Comparison of ENCODE assay signal across 23 mouse cellular contexts in the genomic region with DNA sequence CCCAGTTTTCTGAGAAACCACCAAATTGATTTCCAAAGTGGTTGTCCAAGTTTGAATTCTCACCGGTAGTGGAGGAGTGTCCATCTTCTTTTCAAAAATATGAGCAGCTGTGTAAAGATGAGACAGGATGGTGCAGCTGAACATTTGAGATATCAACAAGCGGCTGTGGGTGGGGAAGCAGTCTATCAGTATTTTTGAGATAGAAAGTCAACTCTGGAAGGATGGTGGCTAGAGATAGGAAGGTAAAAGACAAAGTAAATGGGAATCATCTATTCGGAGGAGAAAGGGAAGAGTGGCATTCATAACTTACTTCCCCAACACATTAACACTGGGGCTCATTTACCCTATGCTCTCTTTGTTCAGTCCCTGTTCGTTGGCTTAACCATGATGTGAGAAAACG.
DNase-seq lines count a peak whose midpoint lies in the region; ATAC-seq and TF ChIP-seq lines count a peak whose summit lies in the region.
"Had no signal": no experiment of that assay in that cellular context is flagged by ENCODE, and none has a peak within 500 bp of the region (broad histone marks: within the 10 kb centered on the region; RNA-seq: fewer than 3 reads in every experiment).

No protein-coding gene starts in this region.

- H3K4me2 ChIP-seq in liver, embryonic 13.5 days, result no peak overlapping the region
- no peak overlapping the region for H3K4me2 ChIP-seq in liver, embryonic 11.5 days
- no peak overlapping the region for H3K4me2 ChIP-seq in liver, embryonic 14.5 days (ENCODE audit: low read depth)
- H3K4me2 ChIP-seq in liver, postnatal 0 days (ENCODE audit: low read depth, low read length), result no peak overlapping the region
- H3K4me2 ChIP-seq in liver, embryonic 16.5 days (ENCODE audit: low read depth, low read length), result no peak overlapping the region
- H3K4me2 ChIP-seq in liver, embryonic 12.5 days, result no peak overlapping the region

- TF ChIP-seq RAD21 in MEL (IDR thresholded peaks at IDR 0.05; ENCODE audit: low read depth, low read length), result no peak

- no peak for TF ChIP-seq EP300 in liver, embryonic 14.5 days (IDR thresholded peaks at IDR 0.05; ENCODE audit: low read depth)
- no peak for TF ChIP-seq EP300 in liver, postnatal 0 days (IDR thresholded peaks at IDR 0.05; ENCODE audit: low read depth)
- TF ChIP-seq EP300 in MEL (IDR thresholded peaks at IDR 0.05; ENCODE audit: low read depth in 1 of 2, low read length in 2 of 2), result peak; percentile 16 to 57; a peak in 2 of 4 replicates

- no peaks in the 10 kb centered on the region for H3K9me3 ChIP-seq in liver, embryonic 13.5 days (replicated peaks)
- no peaks in the 10 kb centered on the region for H3K9me3 ChIP-seq in liver, embryonic 11.5 days (ENCODE audit: control insufficient read depth, low read length)
- no peaks in the 10 kb centered on the region for H3K9me3 ChIP-seq in liver, embryonic 14.5 days (ENCODE audit: control insufficient read depth, low read length)
- no peaks in the 10 kb centered on the region for H3K9me3 ChIP-seq in liver, postnatal 0 days (ENCODE audit: low read length)
- no peaks in the 10 kb centered on the region for H3K9me3 ChIP-seq in liver, embryonic 16.5 days (replicated peaks; ENCODE audit: control insufficient read depth, low read length)
- 0 out of 2 replicates have a peak, but pooled peaks cover 3% of the 10 kb centered on the region for H3K9me3 ChIP-seq in liver, embryonic 12.5 days (replicated peaks)
- no peaks in the 10 kb centered on the region for H3K9me3 ChIP-seq in MEL (replicated peaks; ENCODE audit: insufficient read depth, low read length)
- H3K9me3 ChIP-seq: G1E had no signal

- H3K9ac ChIP-seq in liver, embryonic 13.5 days, result no peak overlapping the region
- H3K9ac ChIP-seq in liver, embryonic 11.5 days (ENCODE audit: low read depth, low read length), result no peak overlapping the region
- H3K9ac ChIP-seq in liver, embryonic 14.5 days (replicated peaks), result no peak overlapping the region
- no peak overlapping the region for H3K9ac ChIP-seq in liver, postnatal 0 days (replicated peaks)
- no peak overlapping the region for H3K9ac ChIP-seq in liver, embryonic 16.5 days (ENCODE audit: low read depth, low read length)
- no peak overlapping the region for H3K9ac ChIP-seq in liver, embryonic 12.5 days
- no peak overlapping the region for H3K9ac ChIP-seq in MEL (ENCODE audit: control insufficient read depth, low read depth, low read length, poor library complexity, severe bottlenecking)

- no peaks in the 10 kb centered on the region for H3K79me2 ChIP-seq in MEL (ENCODE audit: control insufficient read depth, insufficient read depth, low read length, poor library complexity)

- ATAC-seq in liver, embryonic 13.5 days (ENCODE audit: low read depth), result peak; percentile 47; the same call in 1 of the 2 replicates
- ATAC-seq in liver, embryonic 11.5 days (replicated peaks; ENCODE audit: low FRiP score), result no peak
- ATAC-seq in liver, embryonic 14.5 days (ENCODE audit: insufficient read depth), result peak; percentile 33; the same call in 1 of the 2 replicates
- ATAC-seq in liver, postnatal 0 days, result no peak
- 0 out of 2 replicates have a peak, but pooled peaks have one; percentile 27 for ATAC-seq in liver, embryonic 16.5 days (ENCODE audit: low read depth)
- no peak for ATAC-seq in liver, embryonic 12.5 days
- ATAC-seq: activated CD4-positive, CD25-positive, alpha-beta regulatory T cell, adult 4 months; CD4-positive, CD25-positive, alpha-beta regulatory T cell, adult 4 months; Patski had no signal

- no peaks in the 10 kb centered on the region for H3K4me1 ChIP-seq in liver, embryonic 13.5 days (replicated peaks)
- no peaks in the 10 kb centered on the region for H3K4me1 ChIP-seq in liver, embryonic 11.5 days (replicated peaks; ENCODE audit: control insufficient read depth, insufficient read depth, low read length)
- H3K4me1 ChIP-seq in liver, embryonic 14.5 days (replicated peaks; ENCODE audit: control insufficient read depth in 2 of 2, insufficient read depth in 2 of 2, low read length in 1 of 2), result no peaks in the 10 kb centered on the region
- H3K4me1 ChIP-seq in liver, postnatal 0 days (ENCODE audit: insufficient read depth), result no peaks in the 10 kb centered on the region
- H3K4me1 ChIP-seq in liver, embryonic 16.5 days (ENCODE audit: control insufficient read depth, low read depth, low read length), result no peaks in the 10 kb centered on the region
- no peaks in the 10 kb centered on the region for H3K4me1 ChIP-seq in liver, embryonic 12.5 days
- peaks cover 0 to 3% of the 10 kb centered on the region in 2 experiments; a peak in 1 of 4 replicates for H3K4me1 ChIP-seq in MEL (ENCODE audit: control insufficient read depth in 1 of 2, insufficient read depth in 2 of 2, low read length in 2 of 2)

- H3K4me3 ChIP-seq in liver, embryonic 13.5 days (replicated peaks), result no peak overlapping the region
- no peak overlapping the region for H3K4me3 ChIP-seq in liver, embryonic 11.5 days (ENCODE audit: low read depth, low read length)
- H3K4me3 ChIP-seq in liver, embryonic 14.5 days (ENCODE audit: insufficient read depth in 1 of 2, low read depth in 2 of 2, low read length in 2 of 2), result no peak overlapping the region
- no peak overlapping the region for H3K4me3 ChIP-seq in liver, postnatal 0 days (ENCODE audit: low read depth, low read length)
- no peak overlapping the region for H3K4me3 ChIP-seq in liver, embryonic 16.5 days (ENCODE audit: low read depth, low read length)
- H3K4me3 ChIP-seq in liver, embryonic 12.5 days, result no peak overlapping the region
- H3K4me3 ChIP-seq in MEL (ENCODE audit: control insufficient read depth in 1 of 2, insufficient read depth in 1 of 2, low read depth in 2 of 2, low read length in 2 of 2), result no peak overlapping the region

- TF ChIP-seq POLR2A in MEL (IDR thresholded peaks at IDR 0.05; ENCODE audit: control insufficient read depth in 1 of 2, insufficient read depth in 1 of 2, low read depth in 1 of 2, low read length in 2 of 2, poor library complexity in 1 of 2), result no peak

- no peak for TF ChIP-seq CTCF in liver, embryonic 14.5 days (IDR thresholded peaks at IDR 0.05; ENCODE audit: low read depth)
- no peak for TF ChIP-seq CTCF in liver, postnatal 0 days (IDR thresholded peaks at IDR 0.05; ENCODE audit: low read depth)
- TF ChIP-seq CTCF in MEL (IDR thresholded peaks at IDR 0.05 in 2 of 3, conservative IDR thresholded peaks at IDR 0.05 in 1 of 3; ENCODE audit: control insufficient read depth in 1 of 3, insufficient read depth in 1 of 3, low read depth in 2 of 3, low read length in 3 of 3, poor library complexity in 1 of 3, severe bottlenecking in 1 of 3), result no peak

- H3K36me3 ChIP-seq in liver, embryonic 13.5 days, result no peaks in the 10 kb centered on the region
- H3K36me3 ChIP-seq in liver, embryonic 11.5 days (ENCODE audit: control insufficient read depth, insufficient read depth, low read length), result no peaks in the 10 kb centered on the region
- H3K36me3 ChIP-seq in liver, embryonic 14.5 days (replicated peaks; ENCODE audit: control insufficient read depth, insufficient read depth, low read depth), result no peaks in the 10 kb centered on the region
- H3K36me3 ChIP-seq in liver, postnatal 0 days (replicated peaks; ENCODE audit: insufficient read depth, low read length), result no peaks in the 10 kb centered on the region
- no peaks in the 10 kb centered on the region for H3K36me3 ChIP-seq in liver, embryonic 16.5 days (ENCODE audit: control insufficient read depth, insufficient read depth)
- no peaks in the 10 kb centered on the region for H3K36me3 ChIP-seq in liver, embryonic 12.5 days
- peaks cover 0 to 5% of the 10 kb centered on the region in 2 experiments; a peak in 2 of 4 replicates for H3K36me3 ChIP-seq in MEL (ENCODE audit: control insufficient read depth in 1 of 2, insufficient read depth in 2 of 2, low read length in 2 of 2)
- H3K36me3 ChIP-seq: G1E had no signal

- DNase-seq in liver, embryonic 13.5 days, result no peak
- DNase-seq in liver, embryonic 11.5 days (ENCODE audit: low spot score), result no peak
- DNase-seq in liver, embryonic 14.5 days (ENCODE audit: low read depth in 3 of 3, low spot score in 3 of 3), result no peak
- DNase-seq in liver, postnatal 0 days, result no peak
- DNase-seq in MEL (ENCODE audit: low read depth, low spot score), result no peak
- DNase-seq in layer of hippocampus, postnatal 36 days, result no peak
- DNase-seq: adrenal gland, adult 2 months; adrenal gland, adult 8-10 months; adrenal gland, postnatal 10 days; adrenal gland, postnatal 14 days; adrenal gland, postnatal 25 days; adrenal gland, postnatal 36 days; B cell, adult 2 months; cerebellum, adult 11 months; cerebellum, adult 11-12 months; cerebellum, adult 18-20 months had no signal

- no peak overlapping the region for H3K27ac ChIP-seq in liver, embryonic 13.5 days
- no peak overlapping the region for H3K27ac ChIP-seq in liver, embryonic 11.5 days (ENCODE audit: low read depth, low read length)
- no peak overlapping the region for H3K27ac ChIP-seq in liver, embryonic 14.5 days
- H3K27ac ChIP-seq in liver, postnatal 0 days (ENCODE audit: low read depth), result no peak overlapping the region
- H3K27ac ChIP-seq in liver, embryonic 16.5 days (ENCODE audit: low read length), result no peak overlapping the region
- no peak overlapping the region for H3K27ac ChIP-seq in liver, embryonic 12.5 days
- H3K27ac ChIP-seq in MEL (ENCODE audit: control insufficient read depth, low read depth, low read length), result no peak overlapping the region

- no peaks in the 10 kb centered on the region for H3K27me3 ChIP-seq in liver, embryonic 13.5 days
- H3K27me3 ChIP-seq in liver, embryonic 11.5 days (replicated peaks; ENCODE audit: control insufficient read depth, insufficient read depth, low read length), result no peaks in the 10 kb centered on the region
- no peaks in the 10 kb centered on the region for H3K27me3 ChIP-seq in liver, embryonic 14.5 days (ENCODE audit: control insufficient read depth, insufficient read depth, low read length)
- H3K27me3 ChIP-seq in liver, postnatal 0 days (ENCODE audit: insufficient read depth, low read length), result no peaks in the 10 kb centered on the region
- no peaks in the 10 kb centered on the region for H3K27me3 ChIP-seq in liver, embryonic 16.5 days (ENCODE audit: control insufficient read depth, insufficient read depth, low read depth, low read length)
- no peaks in the 10 kb centered on the region for H3K27me3 ChIP-seq in liver, embryonic 12.5 days (replicated peaks)
- H3K27me3 ChIP-seq in MEL (ENCODE audit: control insufficient read depth in 1 of 2, insufficient read depth in 2 of 2, low read length in 2 of 2), result no peaks in the 10 kb centered on the region
- H3K27me3 ChIP-seq: CH12.LX had no signal

- WGBS in liver, embryonic 13.5 days (ENCODE audit: insufficient replicate concordance), result 42% methylated on average over 5 of the region's 5 CpGs
- 73% methylated on average over 5 of the region's 5 CpGs for WGBS in liver, embryonic 11.5 days
- 40% methylated on average over 5 of the region's 5 CpGs for WGBS in liver, embryonic 14.5 days (ENCODE audit: insufficient replicate concordance)
- 56% methylated on average over 5 of the region's 5 CpGs for whole genome bisulfite sequencing in liver, postnatal 0 days (ENCODE audit: insufficient replicate concordance)
- 41% methylated on average over 5 of the region's 5 CpGs for WGBS in liver, embryonic 16.5 days (ENCODE audit: insufficient replicate concordance)
- 64% methylated on average over 5 of the region's 5 CpGs for WGBS in liver, embryonic 12.5 days (ENCODE audit: insufficient replicate concordance)

TF ChIP-seq in MEL, 35 proteins besides CTCF, POLR2A, EP300 and RAD21 (continues in another document):
- no peak for TF ChIP-seq ZNF384 (IDR thresholded peaks at IDR 0.05; ENCODE audit: low read depth, low read length)

Comparison
In these comparisons a context has a peak if more than half of its experiments do, and no peak if none do; other contexts are left out.
1. ATAC-seq: peak in liver, embryonic 13.5 days (single experiment), liver, embryonic 14.5 days (single experiment) and liver, embryonic 16.5 days (single experiment); none in liver, embryonic 11.5 days (single experiment), liver, postnatal 0 days (single experiment) and liver, embryonic 12.5 days (single experiment).